Mouse (Mus musculus): ENCODE measurements at regions not wholly inside any gene's neighbourhood (a gene's known extent, or its start where the extent isn't known, plus 50 kb on each side); places are given as distances from the start of the nearest gene placed in this dataset.

GRCm38 (mm10) chr1:52336696-52337095 is 103.7 kb upstream of the Gls start:
- no peaks in the 10 kb centered on the region for H3K4me1 ChIP-seq (ENCODE audit: control insufficient read depth in 2 of 2, insufficient read depth in 2 of 2, low read length in 2 of 2, poor library complexity in 1 of 2)
- in situ Hi-C loops (cut with MboI; ENCODE audit: low sequenced_read_pairs in 2 of 2, unreplicated experiment in 2 of 2) = no loop called here
- no peak overlapping the region for H3K9ac ChIP-seq (ENCODE audit: insufficient read depth, low read depth, low read length, poor library complexity, severe bottlenecking)
- no peak for DNase-seq (ENCODE audit: low read depth, low spot score)
- no peak overlapping the region for H3K27ac ChIP-seq (ENCODE audit: insufficient read depth, low read depth, low read length, poor library complexity, severe bottlenecking)
- H3K9me3 ChIP-seq (ENCODE audit: control insufficient read depth, insufficient read depth, low read depth, low read length) = no peaks in the 10 kb centered on the region
- no peak overlapping the region for H3K4me3 ChIP-seq (ENCODE audit: insufficient read depth in 1 of 2, low read depth in 1 of 2, low read length in 2 of 2, poor library complexity in 1 of 2, severe bottlenecking in 1 of 2)
- H3K36me3 ChIP-seq (ENCODE audit: control insufficient read depth, insufficient read depth, low read length, poor library complexity, severe bottlenecking) = no peaks in the 10 kb centered on the region
- TF ChIP-seq MAFK (IDR thresholded peaks at IDR 0.05; ENCODE audit: insufficient read depth, low read depth, low read length) (no peak), ZNF384 (IDR thresholded peaks at IDR 0.05; ENCODE audit: low read depth, low read length) (no peak), CHD2 (IDR thresholded peaks at IDR 0.05; ENCODE audit: low read depth, low read length) (no peak), ZC3H11A (IDR thresholded peaks at IDR 0.05; ENCODE audit: borderline replicate concordance, low read depth, low read length) (no peak), HCFC1 (IDR thresholded peaks at IDR 0.05; ENCODE audit: borderline replicate concordance, insufficient read depth, low read length) (no peak)

DNA sequence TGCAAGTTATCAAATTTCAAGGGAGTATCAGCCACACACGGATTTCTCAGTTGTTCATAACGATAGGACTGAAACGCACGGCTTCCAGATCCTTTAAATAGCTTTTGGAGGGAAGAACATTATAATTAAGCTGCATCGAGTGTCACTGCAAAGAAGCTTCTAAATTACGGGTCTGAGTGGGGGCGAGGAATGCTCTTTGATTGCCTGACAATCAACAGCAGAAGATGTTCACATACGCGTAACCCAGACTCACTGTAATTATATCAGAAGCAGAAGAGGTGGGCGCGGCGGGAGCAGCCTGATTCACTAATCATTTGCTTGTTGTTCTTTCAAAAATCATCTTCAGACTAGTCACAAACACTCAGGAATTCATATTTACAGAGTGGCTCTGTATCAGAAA is 99.0 kb upstream of the Gls start:
- Histone ChIP-seq H3K9ac (ENCODE audit: insufficient read depth, low read depth, low read length, poor library complexity, severe bottlenecking) (no peak overlapping the region), H3K4me1 (ENCODE audit: control insufficient read depth in 2 of 2, insufficient read depth in 2 of 2, low read length in 2 of 2, poor library complexity in 1 of 2) (no peaks in the 10 kb centered on the region), H3K27ac (ENCODE audit: insufficient read depth, low read depth, low read length, poor library complexity, severe bottlenecking) (no peak overlapping the region), H3K4me3 (ENCODE audit: insufficient read depth in 1 of 2, low read depth in 1 of 2, low read length in 2 of 2, poor library complexity in 1 of 2, severe bottlenecking in 1 of 2) (no peak overlapping the region), H3K36me3 (ENCODE audit: control insufficient read depth, insufficient read depth, low read length, poor library complexity, severe bottlenecking) (no peaks in the 10 kb centered on the region), H3K9me3 (ENCODE audit: control insufficient read depth, insufficient read depth, low read depth, low read length) (no peaks in the 10 kb centered on the region)
- TF ChIP-seq HCFC1 (IDR thresholded peaks at IDR 0.05; ENCODE audit: borderline replicate concordance, insufficient read depth, low read length) = no peak
- no peak for TF ChIP-seq ZC3H11A (IDR thresholded peaks at IDR 0.05; ENCODE audit: borderline replicate concordance, low read depth, low read length)
- TF ChIP-seq MAFK (IDR thresholded peaks at IDR 0.05; ENCODE audit: insufficient read depth, low read depth, low read length) = no peak
- no peak for TF ChIP-seq CHD2 (IDR thresholded peaks at IDR 0.05; ENCODE audit: low read depth, low read length)
- TF ChIP-seq ZNF384 (IDR thresholded peaks at IDR 0.05; ENCODE audit: low read depth, low read length) = no peak
- DNase-seq (ENCODE audit: low read depth, low spot score) = no peak
- in situ Hi-C loops (cut with MboI; ENCODE audit: low sequenced_read_pairs in 2 of 2, unreplicated experiment in 2 of 2) = no loop called here

DNA sequence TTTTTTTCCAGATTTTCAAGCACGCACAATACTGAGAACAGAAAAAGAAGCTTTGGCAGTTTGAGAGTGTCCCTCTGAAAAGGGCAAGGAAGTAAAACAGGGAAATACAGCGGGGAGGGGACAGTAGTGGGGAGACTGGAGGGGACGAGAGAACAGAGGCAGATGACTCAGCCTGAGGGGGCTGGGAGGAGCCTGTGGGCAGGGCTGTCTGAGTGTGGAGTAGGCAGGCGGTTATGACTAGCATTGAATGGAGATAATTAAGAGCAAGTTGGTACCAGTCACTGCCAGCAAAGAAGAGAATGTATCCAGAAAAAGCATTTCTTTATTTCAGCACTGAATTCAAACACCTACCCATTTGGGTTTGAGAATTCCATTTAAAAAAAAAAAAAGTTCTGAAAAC is 98.4 kb upstream of the Gls start:
- no peak overlapping the region for H3K9ac ChIP-seq (ENCODE audit: insufficient read depth, low read depth, low read length, poor library complexity, severe bottlenecking)
- no peaks in the 10 kb centered on the region for H3K36me3 ChIP-seq (ENCODE audit: control insufficient read depth, insufficient read depth, low read length, poor library complexity, severe bottlenecking)
- no peak for TF ChIP-seq ZC3H11A (IDR thresholded peaks at IDR 0.05; ENCODE audit: borderline replicate concordance, low read depth, low read length)
- no peak for TF ChIP-seq HCFC1 (IDR thresholded peaks at IDR 0.05; ENCODE audit: borderline replicate concordance, insufficient read depth, low read length)
- no peak for TF ChIP-seq ZNF384 (IDR thresholded peaks at IDR 0.05; ENCODE audit: low read depth, low read length)
- DNase-seq (ENCODE audit: low read depth, low spot score) = no peak
- H3K4me1 ChIP-seq (ENCODE audit: control insufficient read depth in 2 of 2, insufficient read depth in 2 of 2, low read length in 2 of 2, poor library complexity in 1 of 2) = peaks cover 0 to 2% of the 10 kb centered on the region in 2 experiments; a peak in 1 of 4 replicates
- in situ Hi-C loops (cut with MboI; ENCODE audit: low sequenced_read_pairs in 2 of 2, unreplicated experiment in 2 of 2) = no loop called here
- H3K27ac ChIP-seq (ENCODE audit: insufficient read depth, low read depth, low read length, poor library complexity, severe bottlenecking) = no peak overlapping the region
- no peak overlapping the region for H3K4me3 ChIP-seq (ENCODE audit: insufficient read depth in 1 of 2, low read depth in 1 of 2, low read length in 2 of 2, poor library complexity in 1 of 2, severe bottlenecking in 1 of 2)
- no peaks in the 10 kb centered on the region for H3K9me3 ChIP-seq (ENCODE audit: control insufficient read depth, insufficient read depth, low read depth, low read length)

DNA sequence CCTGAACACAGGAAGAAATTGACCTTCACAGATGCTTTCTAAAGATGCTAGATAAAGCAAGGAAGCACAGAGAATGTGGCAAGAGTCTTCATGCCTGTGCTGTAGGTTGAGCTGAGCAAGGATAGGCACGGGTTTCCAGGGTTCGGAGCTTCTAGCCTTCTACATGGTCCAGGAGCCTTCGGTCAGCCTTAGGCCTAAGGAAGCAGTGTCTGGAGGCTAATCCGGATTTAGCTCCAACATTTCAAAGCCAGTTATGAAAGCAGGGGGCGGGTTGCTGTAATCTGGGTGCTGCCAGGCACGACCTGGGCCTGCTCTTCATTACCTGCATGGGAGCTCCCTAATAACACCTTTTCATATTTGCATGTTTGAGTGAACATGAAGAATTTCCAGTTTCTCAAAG is 97.5 kb upstream of the Gls start:
- H3K4me3 ChIP-seq (ENCODE audit: insufficient read depth in 1 of 2, low read depth in 1 of 2, low read length in 2 of 2, poor library complexity in 1 of 2, severe bottlenecking in 1 of 2) = no peak overlapping the region
- H3K9me3 ChIP-seq (ENCODE audit: control insufficient read depth, insufficient read depth, low read depth, low read length) = no peaks in the 10 kb centered on the region
- DNase-seq (ENCODE audit: low read depth, low spot score) = no peak
- in situ Hi-C loops (cut with MboI; ENCODE audit: low sequenced_read_pairs in 2 of 2, unreplicated experiment in 2 of 2) = no loop called here
- H3K27ac ChIP-seq (ENCODE audit: insufficient read depth, low read depth, low read length, poor library complexity, severe bottlenecking) = no peak overlapping the region
- H3K36me3 ChIP-seq (ENCODE audit: control insufficient read depth, insufficient read depth, low read length, poor library complexity, severe bottlenecking) = no peaks in the 10 kb centered on the region
- H3K9ac ChIP-seq (ENCODE audit: insufficient read depth, low read depth, low read length, poor library complexity, severe bottlenecking) = no peak overlapping the region
- TF ChIP-seq MAFK (IDR thresholded peaks at IDR 0.05; ENCODE audit: insufficient read depth, low read depth, low read length) (no peak), ZNF384 (IDR thresholded peaks at IDR 0.05; ENCODE audit: low read depth, low read length) (no peak), CHD2 (IDR thresholded peaks at IDR 0.05; ENCODE audit: low read depth, low read length) (no peak), ZC3H11A (IDR thresholded peaks at IDR 0.05; ENCODE audit: borderline replicate concordance, low read depth, low read length) (no peak), HCFC1 (IDR thresholded peaks at IDR 0.05; ENCODE audit: borderline replicate concordance, insufficient read depth, low read length) (no peak)
- peaks cover 0 to 5% of the 10 kb centered on the region in 2 experiments; a peak in 1 of 4 replicates for H3K4me1 ChIP-seq (ENCODE audit: control insufficient read depth in 2 of 2, insufficient read depth in 2 of 2, low read length in 2 of 2, poor library complexity in 1 of 2)

GRCm38 (mm10) chr1:52328507-52328906 is 95.5 kb upstream of the Gls start:
- DNase-seq (ENCODE audit: low read depth, low spot score) = no peak
- Histone ChIP-seq H3K36me3 (ENCODE audit: control insufficient read depth, insufficient read depth, low read length, poor library complexity, severe bottlenecking) (no peaks in the 10 kb centered on the region), H3K9me3 (ENCODE audit: control insufficient read depth, insufficient read depth, low read depth, low read length) (no peaks in the 10 kb centered on the region), H3K9ac (ENCODE audit: insufficient read depth, low read depth, low read length, poor library complexity, severe bottlenecking) (no peak overlapping the region), H3K4me1 (ENCODE audit: control insufficient read depth in 2 of 2, insufficient read depth in 2 of 2, low read length in 2 of 2, poor library complexity in 1 of 2) (peaks cover 0 to 5% of the 10 kb centered on the region in 2 experiments; a peak in 1 of 4 replicates), H3K27ac (ENCODE audit: insufficient read depth, low read depth, low read length, poor library complexity, severe bottlenecking) (no peak overlapping the region), H3K4me3 (ENCODE audit: insufficient read depth in 1 of 2, low read depth in 1 of 2, low read length in 2 of 2, poor library complexity in 1 of 2, severe bottlenecking in 1 of 2) (no peak overlapping the region)
- TF ChIP-seq ZNF384 (IDR thresholded peaks at IDR 0.05; ENCODE audit: low read depth, low read length) (no peak), MAFK (IDR thresholded peaks at IDR 0.05; ENCODE audit: insufficient read depth, low read depth, low read length) (no peak), ZC3H11A (IDR thresholded peaks at IDR 0.05; ENCODE audit: borderline replicate concordance, low read depth, low read length) (no peak), CHD2 (IDR thresholded peaks at IDR 0.05; ENCODE audit: low read depth, low read length) (no peak), HCFC1 (IDR thresholded peaks at IDR 0.05; ENCODE audit: borderline replicate concordance, insufficient read depth, low read length) (no peak)
- in situ Hi-C loops (cut with MboI; ENCODE audit: low sequenced_read_pairs in 2 of 2, unreplicated experiment in 2 of 2) = no loop called here
